Mouse (Mus musculus) spleen, postnatal 14 days (tissue): ENCODE results near the gene Phf5a.
"Not testable (repeated sequence)": the region's sequence is repeated elsewhere in the genome, so short reads cannot be mapped to it uniquely, and the experiment has no call there.

ENCODE experiments used
- DNase-seq, 2 experiments: peaks; one replicate each; pipeline ENCODE4 v3.0.0; 2021 to 2022; ENCODE audit warnings: low spot score in 2 of 2

Gene Phf5a

GRCm38 (mm10) chr15:81871604-81872261 is at the start of gene Phf5a:
Gene Phf5a, minus strand, starts transcription at chr15:81871911.
- DNase-seq, result peak; percentile 62 to 73

- DNase-seq, result no peak
Observed at GRCm38 (mm10) chr15:81921255-81921654, 49.5 kb upstream of the Phf5a start.

GRCm38 (mm10) chr15:81920546-81921217 is 49.0 kb upstream of the Phf5a start:
- no peak for DNase-seq

GRCm38 (mm10) chr15:81919062-81919461 is 47.4 kb upstream of the Phf5a start:
- DNase-seq, result no peak

- DNase-seq, result peak; percentile 57 to 73
Observed at GRCm38 (mm10) chr15:81917621-81918463, 46.1 kb upstream of the Phf5a start.

GRCm38 (mm10) chr15:81917201-81917600 is 45.5 kb upstream of the Phf5a start:
- DNase-seq, result no peak

- DNase-seq, result no peak
Observed at GRCm38 (mm10) chr15:81915663-81916062, 44.0 kb upstream of the Phf5a start.

- no peak for DNase-seq
Observed at GRCm38 (mm10) chr15:81914668-81915067, 43.0 kb upstream of the Phf5a start.

- no peak for DNase-seq
Observed at GRCm38 (mm10) chr15:81912498-81912897, 40.8 kb upstream of the Phf5a start.

GRCm38 (mm10) chr15:81908767-81909166 is 37.1 kb upstream of the Phf5a start:
- not testable (repeated sequence) for DNase-seq

GRCm38 (mm10) chr15:81907953-81908352 is 36.2 kb upstream of the Phf5a start:
- no peak for DNase-seq

GRCm38 (mm10) chr15:81904939-81905338 is 33.2 kb upstream of the Phf5a start:
- DNase-seq, result peak; percentile 40 to 72

- DNase-seq, result no peak
Observed at GRCm38 (mm10) chr15:81898751-81899150, 27.0 kb upstream of the Phf5a start.

- DNase-seq, result no peak
Observed at GRCm38 (mm10) chr15:81897607-81898285, 26.0 kb upstream of the Phf5a start.

GRCm38 (mm10) chr15:81896407-81896806 is 24.7 kb upstream of the Phf5a start:
- DNase-seq, result no peak

GRCm38 (mm10) chr15:81894002-81894401 is 22.3 kb upstream of the Phf5a start:
- DNase-seq, result no peak

- no peak for DNase-seq
Observed at GRCm38 (mm10) chr15:81891822-81892580, 20.3 kb upstream of the Phf5a start.

GRCm38 (mm10) chr15:81891140-81891802 is 19.6 kb upstream of the Phf5a start:
- no peak for DNase-seq

GRCm38 (mm10) chr15:81889175-81889574 is 17.5 kb upstream of the Phf5a start:
- no peak for DNase-seq

GRCm38 (mm10) chr15:81886795-81887550 is 15.3 kb upstream of the Phf5a start:
- no peak for DNase-seq
